Mouse (Mus musculus) thymus, postnatal 4 days (tissue): ENCODE data around the gene 9430097D07Rik.

Source experiments
- DNase-seq: peaks from one replicate; pipeline ENCODE4 v3.0.0; 2021

Gene 9430097D07Rik

DNA sequence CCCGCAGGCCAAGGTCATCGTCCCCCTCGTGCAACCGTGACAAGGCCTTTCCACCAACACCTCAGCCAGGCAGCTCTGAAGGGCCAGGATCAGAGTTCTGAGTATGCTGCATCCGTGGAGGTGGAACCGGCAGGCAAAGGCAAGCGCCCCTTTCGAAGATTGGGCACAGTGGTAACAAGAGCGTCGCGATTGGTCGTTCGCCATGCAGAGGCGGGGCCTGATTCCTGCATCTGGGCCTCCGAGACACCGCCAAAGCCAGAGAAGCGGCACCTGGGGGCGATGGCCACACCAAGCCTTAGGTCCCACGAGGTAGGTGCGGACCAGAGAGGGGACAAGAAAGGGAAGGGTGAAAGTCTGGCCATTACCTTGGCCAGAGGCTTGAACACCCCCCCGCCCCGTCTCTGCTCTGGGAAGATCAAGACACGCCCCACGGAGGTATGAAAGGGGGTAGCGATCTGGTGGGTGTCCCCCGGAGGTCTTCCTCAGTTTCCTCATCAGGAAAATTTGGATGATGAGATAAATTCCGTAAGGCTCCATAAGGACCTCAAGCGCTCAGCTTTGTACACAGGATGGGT lies at the start of gene 9430097D07Rik:
Gene 9430097D07Rik, minus strand, starts transcription at position 99 of the 575 bp plus-strand sequence.
- DNase-seq = peak; percentile 81

DNA sequence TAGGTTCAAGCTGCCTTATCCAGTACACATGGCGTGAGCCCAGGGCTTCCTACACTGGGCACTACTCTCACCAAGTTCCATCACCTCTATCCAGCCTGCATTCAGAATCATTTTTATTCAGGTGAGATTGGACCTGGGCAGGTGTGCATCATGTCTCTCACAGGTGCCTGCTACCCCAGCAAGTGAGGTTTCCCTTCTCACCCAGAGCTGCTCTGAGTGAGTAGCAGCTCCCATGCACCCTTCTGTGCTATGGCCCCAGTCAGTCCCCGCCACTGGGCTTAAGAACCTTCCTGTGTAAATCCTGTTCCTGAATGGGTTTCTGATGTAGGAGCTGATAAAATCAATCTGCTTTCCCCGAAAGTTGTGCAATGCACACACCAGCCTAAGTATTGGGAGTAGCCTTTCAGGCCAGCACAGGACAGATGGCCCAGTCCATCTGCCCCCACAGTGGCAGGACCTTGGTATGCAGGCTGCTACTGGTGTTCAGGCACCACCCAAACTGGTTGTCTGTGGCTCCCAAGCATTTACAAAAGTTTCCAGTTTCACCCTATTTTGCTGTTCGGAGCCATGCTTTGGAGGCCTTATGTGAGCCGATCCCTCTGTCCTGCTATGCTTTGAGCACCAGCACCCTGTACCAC lies 48.7 kb upstream of the 9430097D07Rik start:
- DNase-seq = no peak

DNA sequence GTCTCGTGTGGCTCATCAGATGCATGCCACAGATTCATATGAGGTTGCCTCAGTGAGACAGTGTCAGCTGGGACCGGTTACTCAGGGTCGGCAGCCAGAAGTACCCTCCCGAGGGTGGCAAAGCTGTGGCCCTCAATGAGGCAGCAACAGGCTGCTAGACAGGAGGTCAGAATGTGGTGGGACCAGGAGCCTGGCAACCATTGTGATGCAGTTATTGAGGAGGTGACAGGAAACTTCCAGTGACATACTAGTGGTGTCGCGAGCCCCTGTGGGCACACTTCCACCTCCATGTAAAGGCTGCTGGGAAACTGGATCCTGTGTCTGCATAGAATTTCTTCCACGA lies 46.0 kb upstream of the 9430097D07Rik start, which contains the start of gene Ak1:
Gene Ak1, plus strand, starts transcription at position 242 of the 343 bp plus-strand sequence.
- DNase-seq = no peak

DNA sequence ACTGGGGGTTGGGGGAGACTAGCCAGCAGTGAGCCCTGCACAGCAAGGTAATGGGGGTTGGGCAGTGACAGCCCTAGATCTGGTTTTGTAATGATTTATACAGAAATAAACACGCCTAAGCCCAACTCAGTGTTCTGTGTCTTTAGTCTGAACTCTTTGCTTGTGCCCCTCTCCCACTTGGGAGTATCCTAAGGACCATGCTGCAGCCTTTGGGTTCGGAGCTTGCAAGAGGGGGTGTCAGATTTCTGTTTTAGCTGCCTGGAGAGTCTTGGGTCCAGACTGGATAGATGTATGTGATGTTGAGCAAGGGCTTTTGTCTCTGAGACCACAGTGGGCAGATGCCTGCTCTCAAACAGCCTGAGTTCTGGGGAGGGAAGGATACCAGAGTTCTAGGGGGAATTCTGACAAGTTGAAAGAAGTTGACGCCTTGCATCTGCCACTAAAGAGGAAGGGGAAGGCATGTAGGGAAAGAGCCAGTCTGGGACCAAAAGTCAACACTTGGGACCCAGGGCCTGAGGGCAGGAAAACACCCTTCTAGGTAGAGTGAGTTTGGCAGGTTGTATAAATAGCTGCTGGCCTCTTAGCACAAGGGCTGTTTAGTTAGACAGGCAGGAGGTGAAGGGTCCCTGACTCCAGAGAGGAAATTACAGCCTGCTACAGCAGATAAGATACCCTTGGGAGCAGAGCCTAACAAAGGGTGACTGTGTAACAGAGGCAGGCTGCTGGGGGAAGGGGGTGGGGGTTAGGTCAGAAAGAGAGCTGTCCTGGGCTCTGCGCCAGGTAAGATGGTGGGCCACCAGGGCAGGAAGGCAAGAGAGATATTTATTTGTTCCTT lies 45.4 kb upstream of the 9430097D07Rik start:
- no peak for DNase-seq

DNA sequence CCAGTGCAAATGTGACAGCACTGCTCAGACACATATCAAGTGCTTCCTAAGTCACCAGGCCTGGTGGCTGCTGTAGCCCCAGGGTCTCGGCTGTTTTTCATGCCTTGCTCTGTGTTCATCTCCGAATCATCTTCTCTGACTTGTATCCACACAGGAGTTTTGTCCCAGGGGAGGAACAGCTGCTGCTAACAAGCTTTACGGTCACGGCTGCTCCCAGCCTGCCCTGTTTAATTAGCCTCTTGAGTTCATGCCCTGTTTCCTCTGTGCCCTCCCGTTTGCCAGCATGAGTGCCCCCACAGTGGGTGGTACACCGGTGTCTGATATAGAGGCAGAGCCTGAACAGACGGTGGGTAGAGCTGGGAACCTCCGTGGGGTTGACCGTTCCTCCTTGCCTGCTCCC lies 42.6 kb upstream of the 9430097D07Rik start:
- no peak for DNase-seq

DNA sequence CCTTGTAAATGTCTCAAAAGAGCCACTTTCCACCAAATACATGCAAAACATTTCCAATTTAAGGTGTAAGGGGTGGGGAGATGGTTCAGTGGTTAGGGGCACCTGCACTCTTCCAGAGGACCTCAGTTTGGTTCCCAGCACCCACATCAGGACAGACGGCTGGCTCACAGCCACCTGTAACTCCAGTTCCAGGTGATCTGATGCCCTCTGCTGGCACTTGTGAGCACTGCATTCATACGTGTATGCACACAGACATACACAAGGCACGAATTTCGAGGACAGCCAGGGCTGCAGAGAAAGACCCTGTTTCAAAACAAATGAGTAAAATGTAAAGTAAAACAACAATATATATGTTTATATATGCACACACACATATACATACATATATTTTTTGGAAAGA lies 42.1 kb upstream of the 9430097D07Rik start:
- peak; percentile 61 for DNase-seq

DNA sequence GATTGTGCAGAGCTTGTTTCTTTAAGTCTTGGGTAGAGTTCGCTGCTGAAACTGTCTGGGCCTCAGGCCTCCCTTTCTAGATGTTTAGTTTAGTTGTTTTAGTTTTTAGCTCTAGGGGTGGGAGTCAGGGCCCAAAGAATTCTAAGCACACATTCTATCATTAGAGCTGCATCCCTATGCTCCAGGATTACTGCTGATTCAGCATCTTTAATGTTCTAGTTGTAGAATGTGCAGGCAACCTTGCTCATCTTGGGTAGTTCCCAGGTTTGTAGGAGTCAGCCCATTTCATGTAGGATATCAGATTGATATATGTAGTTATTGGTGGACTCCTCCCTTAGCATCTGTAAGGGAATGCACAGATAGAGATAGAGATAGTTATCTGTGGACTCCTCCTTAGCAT lies 41.6 kb upstream of the 9430097D07Rik start:
- DNase-seq = no peak

DNA sequence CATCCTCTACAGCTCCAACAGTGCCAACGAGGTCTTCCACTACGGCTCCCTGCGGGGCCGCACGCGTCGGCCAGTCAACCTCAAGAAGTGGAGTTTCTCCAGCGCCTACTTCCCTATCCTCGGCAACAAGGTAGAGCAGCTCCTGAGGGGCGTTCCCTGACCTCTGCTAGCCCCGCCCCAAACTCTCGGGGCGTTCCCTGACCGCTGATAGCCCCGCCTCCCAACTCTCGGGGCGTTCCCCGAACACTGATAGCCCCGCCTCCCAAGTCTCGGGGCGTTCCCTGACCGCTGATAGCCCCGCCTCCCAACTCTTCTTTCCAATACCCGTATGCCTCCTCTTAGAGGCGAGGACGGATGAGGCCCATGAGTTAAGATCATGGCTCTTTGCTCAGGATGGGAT lies 36.8 kb upstream of the 9430097D07Rik start:
- DNase-seq = no peak

DNA sequence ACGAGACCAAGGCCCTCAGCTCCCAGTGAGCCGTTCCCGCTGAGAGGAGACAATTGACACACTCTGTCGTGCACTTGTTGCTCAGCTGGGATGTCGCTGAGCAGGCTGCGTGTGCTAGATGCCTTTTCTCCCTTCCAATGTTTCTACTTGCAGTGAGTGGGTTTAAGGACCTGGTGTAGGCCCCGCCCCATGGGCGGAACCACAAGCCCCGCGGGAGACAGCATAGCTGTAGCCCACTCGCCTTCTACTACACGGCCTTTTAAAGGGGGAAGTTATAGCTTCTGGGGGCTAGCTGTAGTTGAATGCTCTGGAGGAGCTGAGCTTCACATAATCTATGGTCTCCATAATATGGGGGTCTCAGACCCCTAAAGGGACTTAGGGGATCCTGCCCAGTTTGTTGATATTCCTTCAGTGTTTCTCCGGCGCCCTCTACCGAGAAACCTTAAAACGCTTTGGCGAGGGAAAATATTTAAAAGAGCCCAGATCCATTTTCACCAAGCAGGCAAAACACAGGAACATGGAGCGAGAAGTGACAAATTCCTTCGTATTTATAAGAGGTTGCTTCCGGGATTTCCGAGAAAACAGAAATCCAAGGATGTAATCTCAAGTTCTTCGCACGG lies 35.2 kb upstream of the 9430097D07Rik start:
- peak; percentile 72 for DNase-seq

DNA sequence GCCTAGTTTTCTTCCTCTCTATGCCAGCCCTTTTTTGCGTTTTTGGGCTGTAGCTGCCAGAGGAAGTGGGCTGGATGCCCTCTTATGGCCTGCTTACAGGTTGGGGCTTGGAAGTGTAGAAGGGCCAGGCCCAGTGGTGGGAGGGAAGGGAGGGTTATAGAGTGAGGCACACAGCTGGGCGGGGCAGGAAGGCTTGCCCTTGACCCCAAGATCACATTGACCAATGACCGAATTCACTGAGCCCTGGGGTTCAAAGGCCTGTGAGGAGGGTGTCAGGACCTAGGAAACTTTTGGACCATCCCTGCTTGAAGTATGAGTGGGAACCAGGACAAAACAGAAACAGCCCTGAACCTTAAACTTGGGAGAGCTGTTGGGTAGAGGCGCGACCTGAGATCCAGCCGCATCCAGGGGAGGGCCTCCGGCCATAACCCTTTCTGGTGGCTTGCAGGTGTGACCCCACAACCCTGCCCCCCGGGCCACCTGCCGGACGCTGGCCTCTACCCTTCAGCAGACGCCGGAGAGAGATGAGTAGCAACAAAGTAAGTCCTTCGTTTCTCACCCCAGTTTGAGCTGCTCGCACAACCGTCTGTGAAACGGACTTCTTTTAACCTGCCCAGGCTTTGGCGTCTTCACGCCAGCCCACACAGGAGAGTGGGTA lies 33.4 kb upstream of the 9430097D07Rik start:
- no peak for DNase-seq

DNA sequence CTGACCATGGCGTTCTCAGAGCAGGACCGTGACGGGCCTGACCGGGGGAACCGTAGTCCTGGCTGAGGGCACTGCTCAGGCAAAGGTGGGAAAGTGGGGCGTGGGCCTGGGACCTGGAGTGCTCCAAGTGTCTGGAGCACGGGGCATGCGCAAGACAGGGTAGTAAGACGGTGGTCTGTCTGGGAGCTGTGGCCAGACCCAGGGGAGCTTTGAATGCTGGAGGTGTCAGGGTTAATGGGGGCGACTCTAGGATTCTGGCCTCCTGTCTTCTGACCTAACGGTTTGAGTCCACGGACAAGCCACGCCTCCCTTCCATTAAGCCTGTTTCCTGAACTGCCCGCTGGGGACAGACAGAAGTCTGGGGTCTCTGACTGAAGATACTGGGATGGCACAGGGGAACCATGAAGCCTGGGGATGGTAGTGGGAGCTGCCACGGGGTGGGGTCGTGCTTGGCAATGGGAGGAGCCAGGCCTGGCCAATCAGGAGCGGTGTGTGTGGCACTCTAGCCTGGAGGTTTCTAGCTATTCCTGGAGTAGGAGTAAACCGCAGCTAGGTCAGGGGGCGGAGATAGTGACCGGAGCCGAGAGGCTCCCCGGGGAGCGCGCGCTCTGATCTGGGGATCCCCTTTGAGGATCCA lies 32.8 kb upstream of the 9430097D07Rik start:
- peak; percentile 36 for DNase-seq

DNA sequence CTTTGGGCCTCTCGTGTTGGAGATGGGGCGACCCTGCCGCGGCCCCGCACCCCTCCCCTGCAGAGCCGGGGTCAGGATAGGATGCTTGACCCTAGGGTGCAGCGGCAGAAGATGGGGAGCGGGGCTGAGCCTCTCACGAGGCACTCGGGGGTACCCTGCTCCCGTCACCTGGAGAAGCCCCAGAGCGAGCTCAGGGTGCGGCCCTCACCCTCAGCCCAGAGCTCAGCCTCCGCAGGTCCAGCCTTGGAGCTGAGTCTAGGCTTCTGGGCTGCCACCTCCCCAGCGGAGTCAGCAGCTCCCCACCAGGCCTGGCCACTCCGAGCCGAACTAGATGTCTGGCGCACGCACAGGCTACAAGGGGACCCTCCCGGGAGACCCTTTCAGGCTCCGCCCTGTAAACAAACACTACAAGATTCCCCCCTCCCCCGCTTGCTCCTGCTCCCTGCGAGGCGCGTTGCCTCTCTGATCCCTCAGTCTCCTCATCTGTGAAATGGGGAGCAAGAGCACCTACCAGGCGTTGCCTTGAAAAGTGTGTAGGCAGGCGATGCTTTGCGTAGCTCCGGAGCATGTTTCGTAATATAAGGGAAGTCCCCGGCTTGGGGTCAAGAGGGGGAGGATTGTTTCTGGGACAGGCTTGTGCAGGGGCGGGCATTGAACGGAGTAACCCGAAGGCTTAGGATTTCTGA lies 31.9 kb upstream of the 9430097D07Rik start:
- peak; percentile 50 for DNase-seq

DNA sequence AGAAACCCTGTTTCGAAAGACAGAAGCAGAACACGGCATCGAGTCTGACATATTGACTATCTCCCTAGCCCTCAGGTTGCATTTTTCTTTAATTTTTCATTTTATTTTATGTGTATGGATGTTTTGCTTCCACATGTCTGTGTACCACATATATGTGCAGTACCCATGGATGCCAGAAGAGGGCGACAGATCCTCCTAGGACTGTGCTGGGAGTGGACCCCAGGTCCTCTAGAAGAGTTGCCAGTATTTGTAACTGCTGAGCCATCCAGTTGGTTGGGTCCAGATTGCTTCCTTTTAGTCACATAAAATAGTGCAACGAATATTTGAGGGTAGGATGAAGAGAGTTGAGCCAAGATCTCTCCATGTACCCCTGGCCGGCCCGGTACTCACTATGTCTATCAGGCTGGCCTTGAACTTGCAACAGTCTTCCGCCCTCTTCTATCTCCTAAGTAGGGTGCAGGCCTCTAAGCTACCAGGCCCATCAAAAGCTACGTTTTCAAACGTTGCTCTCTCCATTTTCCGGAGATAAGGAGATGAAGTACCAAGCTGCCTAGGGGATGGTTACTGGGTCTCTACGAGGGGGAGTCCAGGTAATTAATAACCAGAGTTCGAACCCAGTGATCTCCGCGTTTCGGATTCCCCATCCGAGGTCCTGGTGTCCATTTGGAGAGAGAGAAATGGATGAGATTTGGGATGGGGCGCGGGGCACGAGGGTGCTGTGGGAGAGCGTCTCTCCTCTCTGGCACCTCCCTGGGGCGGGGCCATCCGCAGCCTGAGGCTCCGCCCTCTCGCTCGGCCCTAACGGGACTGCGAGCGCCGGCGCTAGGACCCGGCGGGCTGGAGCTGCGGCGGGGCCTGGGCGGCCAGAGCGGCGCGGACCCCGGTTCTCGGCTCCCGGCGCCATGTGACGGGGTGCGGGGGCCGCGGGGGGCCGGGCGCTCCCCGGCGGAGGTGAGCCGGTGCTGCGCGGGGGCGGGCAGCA lies 31.0 kb upstream of the 9430097D07Rik start:
- peak; percentile 90 for DNase-seq

DNA sequence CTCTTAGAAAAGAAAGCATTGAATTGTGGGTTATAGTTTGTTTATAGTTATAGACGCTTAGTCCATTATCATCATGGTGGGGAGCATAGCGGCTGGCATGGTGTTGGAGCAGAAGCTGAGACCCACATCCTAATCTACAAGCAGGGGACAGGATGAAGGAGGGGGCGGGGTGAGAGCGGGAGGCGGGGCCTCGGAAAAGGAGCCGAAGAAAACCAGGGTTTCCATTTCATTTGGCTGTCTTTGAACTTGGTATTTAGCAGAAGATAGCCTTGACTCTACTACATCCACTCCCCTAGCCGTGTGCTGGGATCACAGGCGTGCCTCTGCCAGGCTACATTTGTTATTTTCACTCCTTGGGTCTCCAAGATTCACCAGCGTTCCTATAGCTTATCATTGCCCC lies 29.1 kb upstream of the 9430097D07Rik start:
- peak; percentile 51 for DNase-seq

DNA sequence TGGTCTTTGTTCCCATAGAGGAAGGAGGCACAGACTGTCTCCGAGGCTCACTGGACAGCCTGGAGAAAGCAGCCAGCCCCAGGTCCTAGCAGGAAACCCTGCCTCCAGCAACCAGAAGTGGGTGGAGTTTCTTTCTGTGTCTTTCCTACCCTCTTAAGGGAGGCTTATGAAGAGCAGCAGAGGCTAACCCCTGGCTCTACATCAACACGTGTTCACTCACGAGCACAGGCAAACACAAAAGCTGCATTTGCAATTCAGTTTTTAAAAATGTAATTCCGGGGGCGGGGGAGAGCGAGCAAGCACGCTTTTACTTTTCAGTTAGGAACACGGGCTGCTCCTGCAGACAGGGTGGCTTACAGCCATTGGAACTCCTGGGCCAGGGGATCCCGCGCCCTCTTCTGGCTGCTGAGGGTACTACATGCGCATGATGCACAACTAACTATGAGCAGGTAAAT lies 27.1 kb upstream of the 9430097D07Rik start:
- peak; percentile 95 for DNase-seq

DNA sequence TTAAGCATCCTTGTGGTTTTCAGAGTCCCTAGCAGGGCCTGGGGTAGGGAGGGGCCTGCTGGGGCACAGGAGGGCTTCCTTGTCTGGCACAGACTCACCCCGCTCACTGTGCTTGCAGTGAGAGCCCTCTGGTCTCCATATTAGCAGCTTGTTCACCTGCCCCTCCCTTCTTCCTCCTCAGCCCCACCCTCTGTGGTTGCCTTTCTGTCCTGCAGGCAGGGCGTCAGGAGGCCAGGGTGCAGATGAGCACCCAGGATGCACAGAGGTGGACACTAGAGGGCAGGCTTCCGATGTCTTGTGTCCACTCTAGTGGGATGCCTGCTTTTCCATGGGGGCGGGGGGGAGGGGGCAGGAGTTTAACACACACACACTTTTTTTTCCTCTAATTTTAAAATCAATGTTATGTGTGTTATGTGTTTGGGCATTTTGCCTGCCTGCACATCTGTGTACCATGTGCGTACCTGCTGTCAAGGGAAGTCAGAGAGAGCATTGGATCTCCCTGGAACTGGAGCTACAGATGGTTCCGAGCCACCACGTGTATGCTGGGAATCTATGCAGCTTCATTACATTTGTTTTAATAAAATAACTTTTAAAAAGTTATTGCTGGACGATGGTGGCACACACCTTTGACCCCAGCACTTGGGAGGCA lies 26.1 kb upstream of the 9430097D07Rik start:
- peak; percentile 58 for DNase-seq

DNA sequence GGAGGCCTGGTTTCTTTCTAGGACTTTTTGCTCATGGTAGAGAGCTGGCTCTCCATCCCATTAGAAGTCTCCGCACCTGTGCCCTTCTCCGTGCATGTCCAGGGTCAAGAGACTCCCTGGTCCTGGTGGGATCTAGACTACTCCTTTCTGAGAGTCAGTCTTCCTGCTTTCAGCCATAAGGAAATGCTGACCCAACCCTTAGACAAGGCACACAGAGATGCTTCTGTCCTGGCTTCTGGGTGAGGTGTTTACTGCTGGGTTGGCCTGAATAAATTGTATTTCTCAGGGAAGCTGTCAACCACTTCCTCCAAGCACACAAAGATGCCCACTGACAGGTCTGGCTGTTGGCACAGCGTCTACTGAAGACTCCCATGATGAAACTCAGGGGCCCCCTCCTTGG lies 23.9 kb upstream of the 9430097D07Rik start, which contains the start of gene St6galnac6:
Gene St6galnac6, plus strand, starts transcription at position 301 of the 400 bp plus-strand sequence.
- no peak for DNase-seq

DNA sequence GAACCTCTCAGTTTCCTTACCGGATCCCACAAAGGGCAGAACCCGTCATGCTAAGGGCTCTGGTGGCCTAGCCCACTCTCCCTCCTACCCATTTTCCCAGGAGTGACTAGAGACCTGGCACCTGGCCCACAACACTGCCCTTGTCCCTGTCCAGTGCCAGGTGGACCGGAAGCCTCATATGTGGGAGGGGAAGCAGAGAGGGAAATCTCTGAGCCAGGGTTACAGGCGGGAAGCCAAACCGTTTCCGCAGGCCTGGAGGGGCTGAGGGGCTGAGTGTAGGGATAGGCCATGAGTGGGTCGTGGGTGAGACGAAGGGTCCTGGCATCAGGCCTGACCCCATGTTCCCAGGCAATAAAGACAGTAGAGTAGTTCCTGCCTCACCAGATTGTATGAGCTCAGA lies 23.0 kb upstream of the 9430097D07Rik start:
- DNase-seq = no peak

DNA sequence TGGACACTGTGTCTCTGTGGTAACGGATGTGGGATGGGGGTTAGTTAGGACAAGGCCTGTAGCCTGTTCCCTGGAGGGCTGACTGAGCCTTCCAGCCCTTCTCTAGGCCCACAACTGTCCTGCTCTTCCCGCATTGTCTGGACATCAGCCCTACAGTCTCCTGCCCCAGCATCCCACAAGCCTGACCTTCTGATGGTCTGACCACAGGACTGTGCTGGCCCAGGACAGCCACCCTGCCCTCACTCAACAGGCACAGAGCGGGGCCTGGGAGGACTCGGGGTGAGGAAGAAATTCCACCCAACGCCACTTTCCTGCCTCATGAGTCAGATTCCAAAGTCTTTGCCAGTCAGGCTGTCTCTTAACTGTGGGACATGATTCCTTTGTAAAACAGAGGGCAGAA lies 22.2 kb upstream of the 9430097D07Rik start:
- DNase-seq = no peak

DNA sequence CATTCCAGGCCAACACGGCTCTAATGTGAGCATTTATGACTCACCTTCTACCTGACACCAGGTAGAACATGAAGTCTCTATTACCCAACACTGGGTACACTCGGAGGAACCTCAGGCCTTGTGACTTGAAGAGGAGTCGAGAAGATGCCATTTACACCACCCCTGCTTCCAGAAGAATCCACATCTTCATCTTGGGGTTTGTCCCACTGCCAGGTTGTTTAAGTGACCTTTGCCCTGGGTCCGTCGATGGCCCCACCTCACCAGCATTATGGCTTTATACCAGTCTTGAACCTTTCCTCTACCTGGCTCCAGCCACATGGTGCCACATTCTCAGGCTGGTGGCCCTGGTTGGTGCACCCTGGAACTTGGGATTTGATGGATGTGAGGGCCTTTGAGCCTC lies 21.8 kb upstream of the 9430097D07Rik start:
- DNase-seq = no peak
